Mouse (Mus musculus) thymus, postnatal 10 days (tissue): ENCODE results near the gene Gm20388.
"Not testable (repeated sequence)": the region's sequence is repeated elsewhere in the genome, so short reads cannot be mapped to it uniquely, and the experiment has no call there.

ENCODE experiments used
- DNase-seq, 2 experiments: peaks; one replicate each; pipeline ENCODE4 v3.0.0; 2021; ENCODE audit warnings: low spot score in 2 of 2

The Gm20388 gene

DNA sequence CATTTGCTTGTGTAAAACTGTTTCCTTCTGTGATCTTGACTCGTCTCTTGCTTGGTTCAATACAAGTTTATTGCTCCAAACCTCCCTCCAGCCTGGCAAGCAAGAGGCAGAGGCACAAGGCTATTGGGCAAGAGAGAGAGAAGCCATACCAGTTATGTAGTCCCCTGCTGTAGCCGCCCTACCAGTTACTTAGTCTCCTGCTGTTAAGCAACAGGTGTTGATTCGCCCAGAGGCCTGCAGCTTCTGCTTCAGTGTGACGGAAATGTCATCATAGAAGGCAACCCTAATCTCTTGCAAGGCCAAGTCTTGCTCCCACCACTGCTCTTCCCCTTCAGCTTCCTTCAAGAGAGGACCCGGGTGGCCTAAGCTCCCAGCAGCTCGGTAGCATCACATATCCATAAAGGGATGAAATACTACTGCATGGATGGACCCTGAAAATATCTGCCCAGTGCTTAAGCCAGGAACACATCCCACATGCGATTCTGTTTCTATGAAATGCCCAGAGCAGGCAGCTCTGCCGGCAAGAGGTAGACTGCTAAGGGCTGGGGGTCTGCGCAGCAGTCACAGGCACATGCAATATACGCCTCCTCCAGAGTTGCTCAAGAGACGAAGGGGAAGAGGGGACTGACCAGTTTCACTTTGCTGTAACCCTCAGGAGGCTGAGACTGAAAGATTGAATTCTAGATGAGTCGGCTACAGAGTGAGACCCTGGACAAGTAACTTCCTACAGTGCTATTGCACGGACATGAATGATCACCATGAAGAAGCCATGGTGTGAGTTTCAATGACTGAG lies 3369.9 kb downstream of the Gm20388 start:
- no peak for DNase-seq

DNA sequence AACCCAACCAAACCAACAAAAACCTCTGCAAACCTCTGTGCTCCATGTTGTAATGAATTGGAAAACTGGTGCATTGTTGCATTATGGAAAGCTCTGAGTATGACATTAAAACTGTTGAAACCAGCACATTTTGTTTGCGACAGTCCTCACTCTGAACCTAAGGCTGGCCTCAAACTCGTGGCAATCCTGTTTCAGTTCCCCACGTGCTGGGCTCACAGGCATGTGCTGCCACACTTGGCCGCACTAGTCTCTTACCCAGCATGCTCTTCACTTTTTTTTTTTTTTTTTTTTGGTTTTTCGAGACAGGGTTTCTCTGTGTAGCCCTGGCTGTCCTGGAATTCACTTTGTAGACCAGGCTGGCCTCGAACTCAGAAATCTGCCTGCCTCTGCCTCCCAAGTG lies 3372.4 kb downstream of the Gm20388 start:
- DNase-seq, result not testable (repeated sequence)

DNA sequence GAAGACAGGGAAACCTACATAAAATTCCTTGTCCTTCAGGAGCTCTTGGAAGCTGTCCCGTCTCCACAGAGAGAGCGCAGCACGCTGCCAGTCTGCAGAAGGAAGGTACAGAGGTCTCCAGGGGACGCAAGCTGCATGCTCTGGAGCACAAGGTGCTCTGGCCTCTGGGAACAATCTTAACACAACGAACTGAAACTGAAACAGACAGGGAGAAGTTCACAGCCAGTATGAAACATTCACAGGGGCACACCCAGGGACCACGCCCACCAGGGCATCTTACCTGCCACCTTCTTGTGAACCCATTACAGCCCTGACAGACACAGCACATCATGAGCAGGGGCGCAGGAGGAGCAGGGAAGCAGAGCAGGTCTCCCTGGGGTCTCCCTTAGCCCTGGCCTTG lies 3373.3 kb downstream of the Gm20388 start:
- no peak for DNase-seq

DNA sequence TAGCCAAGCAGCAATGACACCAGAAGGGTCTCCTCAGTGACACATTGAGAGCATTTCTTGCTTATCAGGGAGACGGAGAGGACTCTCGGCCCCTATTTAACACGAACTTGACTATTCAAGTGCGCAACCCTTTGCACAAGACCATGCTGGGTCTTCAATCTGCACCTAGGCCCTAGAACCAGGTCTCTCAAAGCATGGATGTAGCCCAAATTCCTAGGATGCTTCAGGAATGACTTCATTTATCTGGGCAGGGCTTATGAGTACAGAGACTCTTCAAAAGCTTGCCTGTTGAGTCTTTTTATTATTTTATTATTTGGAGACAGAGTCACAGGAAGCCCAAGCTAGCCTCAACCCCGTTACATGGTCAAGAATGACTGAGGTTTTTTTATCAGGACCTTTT lies 3373.9 kb downstream of the Gm20388 start:
- no peak for DNase-seq

DNA sequence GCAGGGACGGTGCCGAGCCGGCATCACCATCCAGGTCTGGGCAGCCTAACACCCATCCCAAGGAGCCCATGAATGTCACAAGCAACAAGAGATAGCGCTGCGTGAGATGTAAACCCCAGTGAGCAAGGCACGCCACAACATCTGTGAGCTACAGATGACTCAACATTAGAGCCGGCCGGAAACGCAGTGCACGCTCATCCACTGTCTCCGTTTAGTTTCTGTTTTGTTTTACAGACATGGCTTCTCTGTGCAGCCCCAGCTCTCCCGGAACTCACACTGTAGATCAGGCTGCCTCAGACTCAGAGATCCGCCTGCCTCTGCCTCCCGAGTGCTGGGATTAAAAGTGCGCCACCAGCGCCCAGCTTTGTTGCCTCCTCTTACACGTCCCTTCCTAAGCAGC lies 3376.7 kb downstream of the Gm20388 start:
- no peak for DNase-seq

DNA sequence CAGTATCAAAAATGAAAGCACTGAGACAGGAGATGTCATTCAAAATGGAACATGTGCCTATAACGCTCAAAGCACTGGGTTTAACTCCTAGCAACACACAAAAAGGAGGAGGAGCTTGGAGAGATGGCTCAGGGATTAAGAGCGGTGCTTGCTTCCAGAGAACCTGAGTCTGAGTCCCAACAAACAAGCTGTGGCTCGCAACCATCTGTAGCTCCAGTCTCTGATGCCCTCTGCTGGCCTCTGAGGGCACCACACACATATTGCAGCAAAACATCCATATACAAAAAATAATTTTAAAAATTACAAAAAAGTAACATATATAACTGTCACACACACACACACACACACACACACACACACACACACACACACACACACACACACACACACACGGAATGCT lies 3379.5 kb downstream of the Gm20388 start:
- DNase-seq, result peak in 1 of 2 experiments; percentile 33

DNA sequence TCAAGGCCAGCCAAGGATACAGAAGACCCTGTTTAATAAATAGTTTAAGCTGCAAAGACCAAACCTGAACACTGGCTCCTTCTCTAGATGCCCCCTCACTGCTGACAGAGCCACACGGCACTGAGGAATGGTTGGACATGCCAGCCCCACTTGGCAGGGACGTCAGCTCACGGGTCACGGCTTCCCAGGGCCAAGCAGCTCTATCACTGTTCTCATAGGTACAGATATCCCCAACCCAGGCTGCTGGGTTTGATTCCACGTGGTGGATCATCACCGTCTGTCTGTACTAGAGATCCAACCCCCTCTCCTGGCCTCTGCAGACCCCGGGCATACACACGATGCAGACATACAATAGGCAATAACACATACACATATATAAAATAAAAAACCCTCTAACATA lies 3380.0 kb downstream of the Gm20388 start:
- DNase-seq, result no peak

DNA sequence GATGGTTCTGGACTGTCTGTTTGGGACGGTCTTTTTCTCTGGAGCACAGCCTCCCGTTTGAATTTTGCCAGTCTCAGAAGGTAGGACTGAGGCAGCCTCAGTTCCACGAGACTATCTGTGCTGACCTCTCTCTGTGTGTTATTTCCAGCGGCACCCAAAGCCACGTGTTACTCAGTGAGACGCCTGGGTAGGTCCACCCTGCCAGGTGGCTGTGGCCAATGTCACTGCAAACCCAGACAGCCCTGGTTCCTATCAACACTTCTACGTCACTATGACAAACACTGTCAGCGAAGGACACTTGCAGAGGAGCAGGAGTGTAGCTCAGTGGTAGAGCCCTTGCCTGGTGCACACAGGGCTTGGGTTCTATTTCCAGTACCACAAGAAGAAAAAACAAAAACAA lies 3381.1 kb downstream of the Gm20388 start:
- DNase-seq, result no peak

DNA sequence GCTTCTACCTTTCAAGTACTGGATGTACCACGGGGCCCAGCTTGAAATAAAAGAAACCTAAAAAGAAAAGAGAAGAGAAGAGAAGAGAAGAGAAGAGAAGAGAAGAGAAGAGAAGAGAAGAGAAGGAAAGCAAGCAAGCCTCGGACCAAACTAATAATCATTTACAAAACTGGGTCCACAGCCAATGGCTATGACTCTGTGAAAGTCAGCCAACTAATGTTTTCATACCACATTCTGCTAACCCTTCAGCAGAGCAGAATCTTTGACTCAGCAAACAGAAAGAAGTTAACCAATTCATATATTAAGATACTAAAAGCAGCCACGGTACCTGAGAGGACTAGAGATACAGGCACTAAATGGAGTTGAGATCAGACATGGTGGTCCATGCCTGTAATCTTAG lies 3381.6 kb downstream of the Gm20388 start:
- DNase-seq, result no peak

DNA sequence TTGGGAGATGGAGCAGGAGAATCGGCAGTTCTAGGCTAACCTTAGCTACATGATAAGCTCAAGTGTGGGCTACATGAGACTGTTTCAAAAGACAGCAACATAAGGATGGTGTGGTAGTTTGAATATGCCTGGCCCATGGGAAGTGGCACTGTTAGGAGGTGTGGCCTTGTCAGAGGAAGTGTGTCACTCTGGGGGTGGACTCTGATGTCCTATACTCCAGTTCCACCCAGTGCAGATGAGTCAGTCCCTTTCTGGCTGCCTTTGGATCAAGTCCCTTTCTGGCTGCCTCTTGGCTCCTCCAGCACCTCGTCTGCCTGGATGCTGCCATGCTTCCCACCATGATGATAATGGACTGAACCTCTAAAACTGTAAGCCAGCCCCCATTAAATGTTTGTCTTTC lies 3382.1 kb downstream of the Gm20388 start:
- no peak for DNase-seq

DNA sequence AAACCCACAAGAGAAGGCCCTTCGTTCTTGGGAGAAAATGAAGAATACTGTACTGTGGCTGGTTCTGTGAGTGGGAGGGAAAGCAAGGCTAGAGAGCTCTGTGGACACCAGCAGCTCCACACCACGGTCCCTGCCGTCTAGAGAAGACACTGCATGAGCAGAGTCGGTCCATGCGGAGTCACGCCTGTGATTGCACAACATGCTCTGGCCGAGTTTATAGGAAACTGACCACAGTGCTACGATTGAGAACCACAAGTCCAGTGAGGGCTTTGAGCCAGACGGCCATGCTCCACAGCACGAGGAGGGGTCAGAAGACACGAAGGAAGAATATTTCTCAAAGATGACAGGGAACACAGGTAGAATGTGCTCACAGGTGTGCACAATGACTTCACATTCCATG lies 3387.7 kb downstream of the Gm20388 start:
- no peak for DNase-seq

DNA sequence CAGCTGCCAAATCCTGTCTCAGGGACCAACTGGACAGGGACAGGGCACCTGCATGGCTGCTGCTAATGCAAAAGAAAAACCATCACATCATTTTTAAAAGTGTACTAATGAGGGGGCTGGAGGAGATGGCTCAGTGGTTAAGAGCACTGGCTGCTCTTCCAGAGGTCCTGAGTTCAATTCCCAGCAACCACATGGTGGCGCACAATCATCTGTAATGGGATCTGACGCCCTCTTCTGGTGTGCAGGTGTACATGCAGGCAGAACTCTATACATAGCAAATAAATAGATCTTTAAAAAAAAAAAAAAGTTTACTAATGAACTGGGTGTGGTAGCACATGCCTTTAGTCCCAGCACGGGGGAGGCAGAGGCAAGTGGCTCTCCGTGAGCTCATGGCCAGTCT lies 3398.1 kb downstream of the Gm20388 start:
- DNase-seq, result no peak

DNA sequence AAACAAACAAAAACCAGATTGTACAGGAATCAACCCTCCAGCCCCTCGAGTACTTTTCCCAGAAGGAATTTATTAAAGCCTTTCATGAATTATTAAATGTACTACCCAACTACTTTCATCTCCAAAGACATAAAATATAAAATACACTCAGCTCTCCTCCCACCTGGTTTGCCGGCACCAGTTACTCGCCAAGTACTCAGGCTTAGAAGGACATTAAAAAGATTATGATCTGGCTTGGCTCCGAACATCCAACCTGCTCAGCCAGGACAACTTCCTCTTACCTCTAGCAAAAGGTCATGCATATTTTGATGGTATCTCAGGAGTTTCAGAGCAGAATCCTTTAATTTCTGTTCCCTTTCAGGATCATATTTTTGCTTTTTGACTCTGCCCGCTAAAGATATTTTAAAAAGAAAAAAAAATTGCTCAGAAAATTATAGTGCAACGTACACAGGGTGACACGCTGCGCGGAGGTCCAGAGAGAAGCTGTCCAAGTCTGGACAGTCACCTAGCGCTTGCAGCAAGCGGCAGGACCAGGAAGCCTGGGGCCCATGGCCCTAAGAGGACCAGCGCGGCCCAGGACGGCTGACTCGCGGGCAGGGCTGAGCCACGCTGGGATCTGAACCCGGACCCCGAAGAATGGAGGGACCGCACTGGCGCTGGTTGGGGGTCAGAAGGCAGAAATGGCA lies 3407.3 kb downstream of the Gm20388 start:
- DNase-seq, result no peak

DNA sequence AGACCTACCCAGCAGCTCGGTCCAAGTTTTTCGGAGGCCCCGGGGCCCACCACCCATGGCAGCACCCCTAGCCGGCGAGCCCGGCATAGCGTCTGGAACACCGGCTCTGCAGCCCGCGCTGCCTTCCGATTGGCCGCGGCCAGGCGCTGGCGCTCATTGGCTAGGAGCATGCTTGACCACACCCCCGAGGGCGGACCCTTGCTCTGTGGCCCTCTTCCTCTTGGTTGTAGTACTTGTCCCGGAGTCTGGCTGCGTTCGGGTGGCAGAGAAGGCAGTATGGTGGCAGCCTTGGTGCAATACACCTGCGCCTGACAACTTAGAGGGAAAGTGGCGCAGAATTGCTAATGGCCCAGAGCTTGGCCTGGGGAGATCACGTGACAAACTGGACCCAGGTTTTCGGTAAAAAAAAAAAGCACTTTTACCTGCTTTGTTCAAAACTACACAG lies 3407.8 kb downstream of the Gm20388 start, which contains the start of gene Fanca:
Fanca (minus strand) TSS at position 110 of the 445 bp plus-strand sequence.
- DNase-seq, result peak; percentile 94 to 96

DNA sequence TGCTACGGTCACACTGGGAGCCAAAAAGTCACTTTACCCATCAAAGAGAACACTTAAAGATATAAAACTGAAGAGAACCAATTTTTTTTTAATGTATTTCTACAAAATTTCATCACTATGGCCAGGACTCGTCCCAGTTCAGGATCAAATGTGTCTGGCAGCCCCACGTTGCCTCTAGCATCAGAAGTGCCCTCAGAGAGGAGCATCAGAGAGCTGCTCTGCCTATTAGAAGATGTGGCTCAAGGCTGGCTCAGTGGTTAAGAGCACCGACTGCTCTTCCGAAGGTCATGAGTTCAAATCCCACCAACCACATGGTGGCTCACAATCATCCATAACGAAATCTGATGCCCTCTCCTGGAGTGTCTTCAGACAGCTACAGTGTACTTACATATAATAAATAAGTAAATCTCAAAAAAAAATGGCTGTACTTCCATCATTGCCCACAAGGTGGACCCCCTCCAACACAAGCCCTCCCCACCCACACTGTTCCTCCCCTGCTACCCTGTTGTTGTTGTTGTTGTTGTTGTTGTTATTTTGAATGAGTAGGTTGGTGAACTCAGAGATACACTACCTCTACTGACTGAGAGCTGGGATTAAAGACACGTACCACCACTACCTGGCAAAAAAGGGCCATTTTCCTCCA lies 3409.0 kb downstream of the Gm20388 start:
- peak in 1 of 2 experiments; percentile 66 for DNase-seq

DNA sequence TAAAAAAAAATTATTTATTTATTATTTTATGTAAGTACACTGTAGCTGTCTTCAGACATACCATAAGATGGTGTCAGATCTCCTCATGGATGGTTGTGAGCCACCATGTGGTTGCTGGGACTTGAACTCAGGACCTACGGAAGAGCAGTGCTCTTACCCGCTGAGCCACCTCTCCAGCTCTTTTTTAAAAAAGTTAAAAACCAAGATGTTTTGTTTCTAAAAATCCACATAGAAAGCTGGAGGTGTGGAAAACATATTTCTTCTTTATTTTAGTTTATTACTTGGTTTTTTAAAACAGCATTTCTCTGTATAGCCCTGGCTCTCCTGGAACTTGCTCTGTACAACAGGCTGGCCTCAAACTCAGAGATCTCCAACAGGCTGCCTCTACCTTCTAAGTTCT lies 3417.9 kb downstream of the Gm20388 start:
- DNase-seq, result no peak

DNA sequence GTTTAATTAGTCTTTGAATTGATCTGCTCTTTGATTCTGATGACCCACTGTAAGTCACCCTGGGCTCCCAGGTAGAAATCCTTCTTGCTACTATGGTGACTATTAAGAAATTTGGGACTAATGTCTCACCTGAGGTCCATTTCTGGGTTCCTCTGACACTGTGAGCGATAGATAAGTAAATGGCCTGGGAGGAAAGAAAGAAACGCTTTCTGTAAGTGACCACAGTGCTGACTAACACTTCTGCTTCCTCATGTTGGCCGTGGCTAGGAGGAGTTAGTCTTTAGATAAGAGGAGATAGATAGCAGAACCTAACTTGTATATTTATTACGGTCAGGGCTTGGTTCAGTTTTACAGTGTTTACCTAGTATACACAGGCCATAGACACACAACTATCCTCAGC lies 3418.7 kb downstream of the Gm20388 start:
- DNase-seq, result no peak

DNA sequence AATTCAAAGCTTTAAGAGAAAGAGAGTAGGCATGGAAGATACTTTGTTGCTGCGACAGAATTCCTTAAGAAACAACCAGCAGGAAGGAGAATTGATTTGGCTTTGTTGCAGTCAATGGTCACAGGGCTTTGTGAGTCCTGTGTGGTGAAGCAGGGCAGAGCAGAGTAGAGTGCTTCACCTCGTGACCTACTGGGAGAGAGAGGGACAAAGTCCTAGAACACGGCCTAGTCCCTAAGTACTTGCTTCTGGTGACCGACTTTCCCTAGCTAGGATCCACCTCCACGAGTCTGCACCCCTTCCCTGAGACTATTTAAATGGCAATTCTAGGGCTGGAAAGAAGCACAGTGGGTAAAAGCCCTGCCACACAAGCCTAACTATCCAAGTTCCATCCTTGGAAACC lies 3419.3 kb downstream of the Gm20388 start:
- DNase-seq, result no peak

DNA sequence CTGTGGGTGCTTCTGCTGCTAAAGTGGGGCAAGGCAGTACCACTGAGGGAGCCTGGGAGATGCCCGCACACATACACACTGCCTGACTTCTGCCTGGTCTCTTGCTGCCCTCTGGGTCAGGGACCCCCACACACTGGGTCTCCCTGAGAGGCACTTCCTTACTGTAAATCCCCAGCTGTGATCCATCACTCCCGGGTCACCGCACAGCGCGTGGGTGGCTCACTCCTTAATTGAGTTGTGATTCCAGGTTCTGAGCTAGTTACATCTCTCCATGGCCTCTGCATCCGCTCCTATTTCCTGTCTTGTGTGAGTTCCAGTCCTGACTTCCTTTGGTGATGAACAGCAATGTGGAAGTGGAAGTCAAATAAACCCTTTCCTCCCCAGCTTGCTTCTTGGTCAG lies 3420.1 kb downstream of the Gm20388 start:
- no peak for DNase-seq

DNA sequence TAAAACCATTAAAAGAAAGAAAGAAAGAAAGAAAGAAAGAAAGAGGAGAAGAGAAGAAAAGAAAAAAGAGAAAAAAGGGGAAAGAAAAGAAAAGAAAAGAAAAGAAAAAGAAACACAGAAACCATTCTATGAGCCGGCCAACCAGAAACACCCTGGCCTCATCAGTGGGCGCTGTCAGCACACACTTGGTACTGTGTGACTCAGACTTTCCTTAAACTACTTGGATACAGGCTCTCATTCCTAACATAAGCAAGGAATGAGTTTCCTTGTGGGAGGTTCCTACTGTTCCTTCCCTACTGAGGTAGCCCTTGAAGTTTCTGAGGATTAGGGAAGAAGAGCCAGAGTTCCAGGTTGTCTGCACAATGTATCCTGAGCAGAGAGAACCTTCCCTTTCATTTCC lies 3420.7 kb downstream of the Gm20388 start:
- DNase-seq, result no peak

DNA sequence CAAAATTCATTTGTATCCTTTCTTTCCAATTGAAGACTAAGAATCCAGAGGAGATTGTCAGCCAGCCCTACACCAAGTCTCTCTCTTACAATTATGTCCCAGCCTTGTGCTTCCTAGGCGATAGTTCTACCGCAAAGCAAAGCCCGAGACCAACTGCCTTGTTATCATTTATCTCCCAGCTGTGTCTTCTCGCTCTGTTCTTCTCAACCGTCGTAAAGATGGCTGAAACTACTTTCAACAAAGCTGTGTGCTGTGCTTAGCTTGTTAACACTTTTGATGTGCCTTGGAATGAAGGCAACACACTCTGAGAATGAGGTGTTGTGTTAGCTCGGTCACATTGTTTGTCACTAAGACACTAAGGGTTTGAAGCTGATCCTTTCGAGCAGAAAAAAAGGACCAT lies 3421.2 kb downstream of the Gm20388 start:
- no peak for DNase-seq

DNA sequence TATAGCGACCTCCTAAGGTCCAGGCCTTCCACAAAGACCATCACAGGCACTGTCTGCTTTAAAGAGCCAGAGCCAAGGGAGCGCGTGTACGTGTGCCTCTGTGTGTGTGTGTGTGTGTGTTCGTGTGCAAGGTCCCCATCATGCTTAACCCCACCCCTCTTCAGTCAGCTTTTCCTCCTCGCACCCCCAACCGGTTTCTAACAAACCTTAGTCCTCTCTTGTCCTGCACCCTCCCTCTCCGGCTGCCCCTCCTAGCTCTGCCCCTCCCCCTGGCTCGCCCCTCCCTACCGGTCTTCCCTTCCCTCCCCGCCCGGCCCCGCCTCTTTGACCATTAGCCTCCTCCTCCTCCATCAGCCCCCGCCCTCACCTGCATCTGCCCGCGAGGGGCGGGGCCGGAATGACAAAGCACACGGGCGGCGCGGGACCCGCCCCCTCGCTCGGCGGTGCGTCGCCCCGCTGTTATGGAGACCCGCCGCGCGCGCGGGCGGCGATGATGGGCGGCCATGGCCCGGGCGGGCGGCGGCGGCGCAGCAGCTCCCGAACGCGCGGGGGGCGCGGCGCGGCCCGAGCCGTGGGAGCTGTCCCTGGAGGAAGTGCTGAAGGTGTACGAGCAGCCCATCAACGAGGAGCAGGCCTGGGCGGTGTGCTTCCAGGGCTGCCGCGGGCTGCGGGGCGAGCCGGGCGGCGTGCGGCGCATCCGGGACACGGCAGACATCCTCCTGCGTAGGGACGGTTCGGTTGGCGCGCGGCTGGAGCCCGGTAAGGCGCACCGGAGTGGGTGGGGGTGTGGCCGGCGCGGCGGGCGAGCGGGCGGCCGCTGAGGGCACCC lies 3421.8 kb downstream of the Gm20388 start, which contains the start of gene Spire2:
Spire2 (plus strand) TSS at position 452 of the 829 bp plus-strand sequence.
- DNase-seq, result peak; percentile 67 to 88
